Mouse (Mus musculus) hindbrain, embryonic 14.5 days (tissue): ENCODE results near the gene Mapk1. TPM values are rescaled to one million over a fixed set of nuclear protein-coding genes. Genes with fewer than 3 reads are reported as not detected.

Experiments used
- ATAC-seq: fragments of 200-750 bp; cut with Nextera tagmentation; 2 replicates; pipeline ENCODE4 v1.8.0; 2017; ENCODE audit warnings: moderate number of reproducible peaks, mild to moderate bottlenecking, moderate TSS enrichment, moderate library complexity; ENCODE audit not compliant: low FRiP score
- DNase-seq: peaks from one replicate; pipeline ENCODE4 v3.0.0-alpha.2; 2015; ENCODE audit warnings: low spot score
- H3K27ac ChIP-seq: fragments of 300-500 bp; sonication (generic); 2 replicates; pipeline ENCODE4 v1.5.1; 2014; ENCODE audit warnings: mild to moderate bottlenecking, moderate library complexity
- H3K27me3 ChIP-seq: fragments of 300-500 bp; sonication (generic); 2 replicates; pipeline ENCODE4 v1.6.1; 2014; ENCODE audit warnings: mild to moderate bottlenecking, low read length, mixed read lengths; ENCODE audit not compliant: control insufficient read depth, insufficient read depth
- H3K36me3 ChIP-seq: fragments of 300-500 bp; sonication (generic); replicated peaks from 2 replicates; pipeline ENCODE4 v1.6.1; 2014; ENCODE audit not compliant: control insufficient read depth, insufficient read depth
- H3K4me1 ChIP-seq: fragments of 300-500 bp; sonication (generic); replicated peaks from 2 replicates; pipeline ENCODE4 v1.6.1; 2014; ENCODE audit warnings: antibody characterized with exemption, low read length, mixed read lengths; ENCODE audit not compliant: control insufficient read depth, insufficient read depth
- H3K4me2 ChIP-seq: fragments of 300-500 bp; sonication (generic); replicated peaks from 2 replicates; pipeline ENCODE4 v1.6.1; 2014; ENCODE audit warnings: mild to moderate bottlenecking, moderate library complexity
- H3K4me3 ChIP-seq: fragments of 300-500 bp; sonication (generic); replicated peaks from 2 replicates; pipeline ENCODE4 v1.5.1; 2014; ENCODE audit warnings: mild to moderate bottlenecking, low read length
- H3K9ac ChIP-seq: fragments of 300-500 bp; sonication (generic); 2 replicates; pipeline ENCODE4 v1.6.1; 2014
- H3K9me3 ChIP-seq: fragments of 300-500 bp; sonication (generic); 2 replicates; pipeline ENCODE4 v1.6.1; 2016; ENCODE audit warnings: low read length; ENCODE audit not compliant: control insufficient read depth
- WGBS: fragments of 180-500 bp; shearing (Covaris S2); extraction: QIAGEN DNeasy Blood & Tissue Kit; methylation state at CpG from one replicate; pipeline ENCODE4 v1.1.7; 2014; 5-methylcytosine and 5-hydroxymethylcytosine counted together
- polyA plus RNA-seq: library from polyadenylated mRNA; unstranded; fragments of >200 nt; fragmentation: Nextera tagmentation; extraction: Ambion mirVana; gene quantifications from 2 replicates; pipeline ENCODE4 v1.2.1, GENCODE M21; 2014

The Mapk1 gene
- polyA plus RNA-seq, 1 experiment from 2014 or later, result 223 TPM

- no peaks in the 10 kb centered on the region for H3K4me1 ChIP-seq
- H3K9me3 ChIP-seq, result no peaks in the 10 kb centered on the region
- H3K4me2 ChIP-seq, result no peak overlapping the region
- 77% methylated on average over 13 of the region's 13 CpGs for WGBS
- H3K9ac ChIP-seq, result no peak overlapping the region
- no peak overlapping the region for H3K4me3 ChIP-seq
- DNase-seq (no peak), ATAC-seq (no peak)
- no peak overlapping the region for H3K27ac ChIP-seq
- H3K36me3 ChIP-seq, result peaks cover 100% of the 10 kb centered on the region
- no peaks in the 10 kb centered on the region for H3K27me3 ChIP-seq
Observed at GRCm38 (mm10) chr16:17086669-17087193, 103.5 kb downstream of the Mapk1 start.

- Histone ChIP-seq H3K27ac (no peak overlapping the region), H3K27me3 (no peaks in the 10 kb centered on the region), H3K4me3 (no peak overlapping the region), H3K9me3 (no peaks in the 10 kb centered on the region), H3K9ac (no peak overlapping the region), H3K4me1 (no peaks in the 10 kb centered on the region), H3K4me2 (no peak overlapping the region), H3K36me3 (peaks cover 100% of the 10 kb centered on the region)
- DNase-seq (no peak), ATAC-seq (peak; percentile 32; the same call in 1 of the 2 replicates)
- WGBS, result 64% methylated on average over 3 of the region's 3 CpGs
Observed at GRCm38 (mm10) chr16:17088346-17088745, 105.2 kb downstream of the Mapk1 start.

GRCm38 (mm10) chr16:17096938-17097337, 113.8 kb downstream of the Mapk1 start:
- Histone ChIP-seq H3K9ac (no peak overlapping the region), H3K27me3 (no peaks in the 10 kb centered on the region), H3K4me1 (no peaks in the 10 kb centered on the region), H3K27ac (no peak overlapping the region), H3K4me3 (no peak overlapping the region), H3K4me2 (no peak overlapping the region), H3K36me3 (peaks cover 86% of the 10 kb centered on the region), H3K9me3 (no peaks in the 10 kb centered on the region)
- DNase-seq (no peak), ATAC-seq (no peak)
- 97% methylated on average over 3 of the region's 3 CpGs for WGBS

Other genes starting within 250 kb of the Mapk1 start
- 18.3 and 21.6 TPM in 2 replicates for gene Spag6l, start 153.9 kb upstream of the Mapk1 start, polyA plus RNA-seq
- not detected in 2 replicates for gene Igll1, start 119.4 kb upstream of the Mapk1 start, polyA plus RNA-seq
- 63.5 and 77.7 TPM in 2 replicates for gene Top3b, start 112.6 kb upstream of the Mapk1 start, polyA plus RNA-seq
- gene Vpreb1, start 112.5 kb upstream of the Mapk1 start, polyA plus RNA-seq, result 0.80 TPM in 1 of 2 replicates, not detected in the other
- 20.3 and 22.1 TPM in 2 replicates for gene Ppm1f, start 86.9 kb upstream of the Mapk1 start, polyA plus RNA-seq
- gene Ypel1, start 86.3 kb downstream of the Mapk1 start, polyA plus RNA-seq, result 118 and 124 TPM in 2 replicates
- gene Ppil2, start 127.9 kb downstream of the Mapk1 start, polyA plus RNA-seq, result 128 and 136 TPM in 2 replicates
- gene 2610318N02Rik, start 141.8 kb downstream of the Mapk1 start, polyA plus RNA-seq, result 11.8 and 11.9 TPM in 2 replicates
- 24.5 and 25.9 TPM in 2 replicates for gene Sdf2l1, start 149.0 kb downstream of the Mapk1 start, polyA plus RNA-seq
- gene Ydjc, start 161.2 kb downstream of the Mapk1 start, polyA plus RNA-seq, result 47.5 and 49.2 TPM in 2 replicates
- 3.6 and 3.7 TPM in 2 replicates for gene Ccdc116, start 163.8 kb downstream of the Mapk1 start, polyA plus RNA-seq
- gene Ube2l3, start 219.3 kb downstream of the Mapk1 start, polyA plus RNA-seq, result 278 and 290 TPM in 2 replicates
- 2.0 and 2.2 TPM in 2 replicates for gene Rimbp3, start 225.2 kb downstream of the Mapk1 start, polyA plus RNA-seq